Mouse (Mus musculus): ENCODE measurements around the gene Bsx.

The Bsx gene

DNA sequence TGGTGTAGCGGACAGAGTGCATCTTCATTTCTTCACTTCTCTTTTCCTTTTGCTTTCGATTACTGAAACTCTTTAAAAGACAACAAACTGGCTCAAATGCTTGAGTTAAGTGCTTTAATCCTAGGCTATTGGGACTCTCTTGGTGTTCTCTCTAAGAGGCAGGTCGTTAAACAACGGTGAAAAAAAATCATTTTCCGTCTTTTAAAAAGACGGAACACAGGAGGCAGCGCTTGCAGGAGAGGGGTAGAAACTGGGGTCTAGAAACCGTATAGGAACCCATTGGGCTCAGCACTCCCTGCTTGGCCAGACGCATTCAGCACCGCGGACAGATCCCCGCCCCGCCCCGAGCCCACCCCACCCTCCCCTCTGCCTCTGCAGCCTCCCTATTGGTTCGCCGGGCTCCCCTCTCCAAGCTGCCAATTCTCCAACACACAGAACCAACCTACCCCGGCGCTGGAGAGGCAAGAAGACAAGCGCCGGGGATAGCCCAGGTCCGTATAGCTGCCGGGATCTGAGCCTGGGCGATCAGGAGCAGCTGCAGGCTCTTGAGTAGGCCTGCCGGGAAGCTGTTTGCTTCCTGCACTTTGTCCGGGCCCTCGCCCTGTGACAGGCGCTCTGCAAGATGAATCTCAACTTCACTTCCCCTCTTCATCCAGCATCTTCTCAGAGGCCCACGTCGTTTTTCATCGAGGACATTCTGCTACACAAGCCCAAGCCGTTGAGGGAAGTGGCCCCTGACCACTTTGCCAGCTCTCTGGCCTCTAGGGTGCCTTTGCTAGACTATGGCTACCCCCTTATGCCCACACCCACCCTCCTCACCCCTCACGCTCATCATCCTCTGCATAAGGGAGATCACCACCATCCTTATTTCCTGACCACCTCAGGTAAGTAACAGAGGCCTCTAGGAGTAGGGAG is at the start of gene Bsx:
Gene Bsx (plus strand): TSS at position 572 of the 915 bp plus-strand sequence.
- in situ Hi-C loops (cut with MboI; ENCODE audit: low pct_unique_long_range_greater_than_20kb in 1 of 2, low sequenced_read_pairs in 2 of 2, unreplicated experiment in 1 of 2): no loop called here

DNA sequence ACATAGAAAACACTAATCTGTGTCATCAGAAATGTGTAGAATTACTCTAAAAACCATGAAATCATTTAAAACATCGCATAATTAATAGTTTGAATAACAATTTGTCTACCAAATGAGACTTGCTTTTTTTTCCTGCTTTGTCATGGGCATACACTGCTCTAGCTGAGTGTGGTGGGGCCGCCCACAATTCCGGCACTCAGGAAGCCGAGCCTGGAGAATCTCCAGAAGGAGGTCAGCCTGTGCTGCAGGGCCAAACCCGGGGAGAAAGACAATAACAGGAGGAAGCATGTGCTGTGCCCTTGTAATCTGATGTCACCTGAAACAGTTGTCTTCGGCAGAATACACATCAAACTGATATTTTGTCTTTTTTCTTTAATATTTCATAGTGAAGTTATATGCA is 48.3 kb upstream of the Bsx start:
- in situ Hi-C loops (cut with MboI; ENCODE audit: low pct_unique_long_range_greater_than_20kb in 1 of 2, low sequenced_read_pairs in 2 of 2, unreplicated experiment in 1 of 2): loop anchor here (10.0 to 25.0 kb wide), 3 partner anchors 162 to 362 kb away; no protein-coding TSS in a partner anchor

GRCm38 (mm10) chr9:40827366-40827765 is 46.6 kb upstream of the Bsx start:
- in situ Hi-C loops (cut with MboI; ENCODE audit: low pct_unique_long_range_greater_than_20kb in 1 of 2, low sequenced_read_pairs in 2 of 2, unreplicated experiment in 1 of 2): loop anchor here (10.0 to 25.0 kb wide), 3 partner anchors 160 to 360 kb away; no protein-coding TSS in a partner anchor

GRCm38 (mm10) chr9:40834569-40834968 is 39.4 kb upstream of the Bsx start:
- in situ Hi-C loops (cut with MboI; ENCODE audit: low pct_unique_long_range_greater_than_20kb in 1 of 2, low sequenced_read_pairs in 2 of 2, unreplicated experiment in 1 of 2): loop anchor here in 1 of 2 experiments (25.0 kb wide), 2 partner anchors 153 to 353 kb away; no protein-coding TSS in a partner anchor

DNA sequence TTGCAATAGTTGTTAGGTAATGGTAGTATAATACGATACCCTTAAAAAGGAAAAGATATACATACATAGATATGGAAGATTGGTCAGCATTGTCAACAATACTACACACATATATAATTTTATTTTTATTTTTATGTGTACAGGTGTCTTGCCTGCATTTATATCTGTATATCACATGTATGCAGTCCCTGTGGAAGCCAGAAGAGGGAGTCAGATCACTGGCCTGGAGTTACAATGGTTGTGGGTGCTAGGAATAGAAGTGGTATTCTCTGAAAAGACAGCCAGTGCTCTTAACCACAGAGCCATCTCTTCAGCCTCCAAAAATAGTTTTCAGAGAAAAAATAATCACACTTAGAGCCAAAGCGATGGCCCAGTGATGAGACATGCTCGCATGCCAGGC is 37.2 kb upstream of the Bsx start:
- in situ Hi-C loops (cut with MboI; ENCODE audit: low pct_unique_long_range_greater_than_20kb in 1 of 2, low sequenced_read_pairs in 2 of 2, unreplicated experiment in 1 of 2): loop anchor here (5.0 to 25.0 kb wide), 3 partner anchors 146 to 351 kb away; no protein-coding TSS in a partner anchor

GRCm38 (mm10) chr9:40839662-40840061 is 34.3 kb upstream of the Bsx start:
- in situ Hi-C loops (cut with MboI; ENCODE audit: low pct_unique_long_range_greater_than_20kb in 1 of 2, low sequenced_read_pairs in 2 of 2, unreplicated experiment in 1 of 2): loop anchor here (5.0 to 25.0 kb wide), 3 partner anchors 143 to 348 kb away; no protein-coding TSS in a partner anchor

DNA sequence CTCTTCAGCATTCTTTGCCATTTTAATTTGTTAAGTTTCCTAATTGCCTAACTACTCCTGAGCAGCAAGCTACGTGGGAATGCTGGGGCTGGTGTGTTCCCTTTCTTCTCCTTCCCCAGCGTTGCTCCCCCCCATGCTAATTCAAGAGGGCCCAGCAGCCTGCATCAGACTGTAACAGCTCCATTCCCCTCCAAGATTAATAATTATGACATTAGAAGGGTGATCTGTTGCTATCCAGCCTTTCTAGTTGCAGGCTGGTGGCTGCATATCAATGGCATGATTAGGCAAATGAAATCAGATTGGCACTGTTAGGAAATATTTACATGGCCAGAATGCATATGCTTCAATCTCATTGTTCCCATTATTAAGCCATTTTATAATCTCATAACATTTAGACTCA is 22.4 kb upstream of the Bsx start:
- in situ Hi-C loops (cut with MboI; ENCODE audit: low pct_unique_long_range_greater_than_20kb in 1 of 2, low sequenced_read_pairs in 2 of 2, unreplicated experiment in 1 of 2): no loop called here

DNA sequence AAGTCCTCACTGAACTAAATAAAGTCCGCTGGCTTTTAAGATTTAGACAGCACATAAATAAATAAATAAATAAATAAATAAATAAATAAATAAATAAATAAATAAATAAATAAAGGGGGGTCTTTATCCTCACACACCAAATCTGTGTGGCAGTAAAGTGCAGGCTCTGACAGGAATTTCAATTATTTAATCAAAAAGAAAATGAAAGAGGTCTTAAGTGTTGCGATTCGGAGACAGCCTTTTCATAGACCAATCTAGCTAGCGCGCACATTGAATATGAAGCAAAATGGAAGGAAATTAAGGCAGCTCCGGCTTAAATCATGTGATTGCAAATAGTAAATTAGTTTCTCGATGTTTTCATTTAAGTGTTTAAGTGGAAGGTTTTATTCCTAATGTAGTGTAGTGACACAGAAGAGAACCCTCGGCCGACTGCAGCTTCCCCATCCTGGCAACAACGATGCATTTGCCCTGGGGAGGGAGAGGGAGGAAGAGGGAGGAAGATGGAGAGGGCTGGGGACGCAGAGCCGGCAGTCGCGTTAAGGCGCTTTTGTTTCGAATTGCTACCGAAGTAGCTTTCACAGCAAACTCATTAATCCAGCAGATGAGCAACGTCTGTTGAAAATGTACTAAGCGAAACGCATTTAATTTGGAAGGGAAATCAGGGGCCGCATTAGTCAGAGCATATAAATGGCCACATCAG is 15.3 kb upstream of the Bsx start:
- in situ Hi-C loops (cut with MboI; ENCODE audit: low pct_unique_long_range_greater_than_20kb in 1 of 2, low sequenced_read_pairs in 2 of 2, unreplicated experiment in 1 of 2): no loop called here

GRCm38 (mm10) chr9:40859196-40859595 is 14.7 kb upstream of the Bsx start:
- in situ Hi-C loops (cut with MboI; ENCODE audit: low pct_unique_long_range_greater_than_20kb in 1 of 2, low sequenced_read_pairs in 2 of 2, unreplicated experiment in 1 of 2): no loop called here

- in situ Hi-C loops (cut with MboI; ENCODE audit: low pct_unique_long_range_greater_than_20kb in 1 of 2, low sequenced_read_pairs in 2 of 2, unreplicated experiment in 1 of 2): no loop called here
Observed at GRCm38 (mm10) chr9:40870331-40870730, 3.6 kb upstream of the Bsx start.

DNA sequence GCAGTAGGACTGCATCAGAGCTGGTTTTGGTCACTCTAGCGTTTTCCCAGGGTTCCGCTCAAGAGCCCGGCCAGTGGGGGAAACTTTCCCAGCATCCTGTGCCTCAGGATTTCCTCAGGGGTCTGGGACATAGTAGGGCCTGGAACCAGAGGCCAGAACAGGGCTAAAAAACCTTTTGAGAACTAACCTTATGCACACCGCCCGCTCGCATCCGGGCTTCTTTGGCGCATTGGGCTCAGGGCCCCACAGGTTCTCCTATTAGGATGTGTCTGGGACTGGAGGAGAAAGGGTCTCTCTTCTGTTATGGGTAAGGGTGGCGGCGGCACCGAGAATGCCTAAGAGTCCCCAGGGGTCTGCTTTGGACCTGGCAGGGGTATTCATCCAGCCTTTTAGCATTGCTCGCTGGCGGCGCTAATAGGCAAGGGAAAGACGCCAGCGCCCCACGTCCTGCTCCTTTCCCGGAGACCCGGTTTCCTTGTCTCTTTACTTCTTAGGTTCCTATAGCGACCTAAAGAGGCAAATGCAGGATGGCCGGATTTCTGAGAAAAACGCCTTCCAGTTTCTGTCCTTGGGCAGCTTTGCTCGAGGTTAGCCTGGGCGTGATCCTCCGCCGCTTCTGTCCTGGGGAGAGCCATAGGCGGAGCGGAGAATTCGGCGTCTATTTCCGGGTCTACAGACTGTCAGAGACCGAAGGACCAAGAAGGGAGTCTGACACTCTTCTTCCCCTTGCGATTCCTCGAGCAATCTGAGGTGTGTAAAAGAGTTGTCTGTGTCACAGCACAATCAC is 2.4 kb upstream of the Bsx start:
- in situ Hi-C loops (cut with MboI; ENCODE audit: low pct_unique_long_range_greater_than_20kb in 1 of 2, low sequenced_read_pairs in 2 of 2, unreplicated experiment in 1 of 2): no loop called here

- in situ Hi-C loops (cut with MboI; ENCODE audit: low pct_unique_long_range_greater_than_20kb in 1 of 2, low sequenced_read_pairs in 2 of 2, unreplicated experiment in 1 of 2): no loop called here
Observed at GRCm38 (mm10) chr9:40872156-40872478, 1.8 kb upstream of the Bsx start.

- in situ Hi-C loops (cut with MboI; ENCODE audit: low pct_unique_long_range_greater_than_20kb in 1 of 2, low sequenced_read_pairs in 2 of 2, unreplicated experiment in 1 of 2): no loop called here
Observed at GRCm38 (mm10) chr9:40874961-40875360, 1.0 kb downstream of the Bsx start.

DNA sequence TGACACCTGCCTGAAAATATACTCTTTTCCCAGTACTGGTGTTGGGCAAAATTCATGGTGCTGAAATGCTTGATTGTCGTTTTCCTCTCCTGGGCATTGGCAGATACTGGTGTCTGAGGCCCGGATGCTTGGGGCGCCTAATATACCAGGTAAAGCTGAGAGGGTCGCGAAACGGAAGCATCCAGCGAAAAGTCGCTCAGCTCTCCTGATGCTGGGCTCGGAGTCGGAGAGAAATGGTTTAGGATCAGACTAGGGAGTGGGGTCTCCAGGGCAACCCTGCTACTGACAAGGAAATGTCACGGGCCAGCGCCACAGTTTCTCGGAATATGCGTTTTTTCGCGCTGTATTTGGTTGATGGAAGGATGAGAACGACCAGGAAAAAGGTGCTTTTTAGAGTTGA is 1.5 kb downstream of the Bsx start:
- in situ Hi-C loops (cut with MboI; ENCODE audit: low pct_unique_long_range_greater_than_20kb in 1 of 2, low sequenced_read_pairs in 2 of 2, unreplicated experiment in 1 of 2): no loop called here

- in situ Hi-C loops (cut with MboI; ENCODE audit: low pct_unique_long_range_greater_than_20kb in 1 of 2, low sequenced_read_pairs in 2 of 2, unreplicated experiment in 1 of 2): no loop called here
Observed at GRCm38 (mm10) chr9:40876164-40876563, 2.2 kb downstream of the Bsx start.

GRCm38 (mm10) chr9:40876693-40877092 is 2.8 kb downstream of the Bsx start:
- in situ Hi-C loops (cut with MboI; ENCODE audit: low pct_unique_long_range_greater_than_20kb in 1 of 2, low sequenced_read_pairs in 2 of 2, unreplicated experiment in 1 of 2): no loop called here

DNA sequence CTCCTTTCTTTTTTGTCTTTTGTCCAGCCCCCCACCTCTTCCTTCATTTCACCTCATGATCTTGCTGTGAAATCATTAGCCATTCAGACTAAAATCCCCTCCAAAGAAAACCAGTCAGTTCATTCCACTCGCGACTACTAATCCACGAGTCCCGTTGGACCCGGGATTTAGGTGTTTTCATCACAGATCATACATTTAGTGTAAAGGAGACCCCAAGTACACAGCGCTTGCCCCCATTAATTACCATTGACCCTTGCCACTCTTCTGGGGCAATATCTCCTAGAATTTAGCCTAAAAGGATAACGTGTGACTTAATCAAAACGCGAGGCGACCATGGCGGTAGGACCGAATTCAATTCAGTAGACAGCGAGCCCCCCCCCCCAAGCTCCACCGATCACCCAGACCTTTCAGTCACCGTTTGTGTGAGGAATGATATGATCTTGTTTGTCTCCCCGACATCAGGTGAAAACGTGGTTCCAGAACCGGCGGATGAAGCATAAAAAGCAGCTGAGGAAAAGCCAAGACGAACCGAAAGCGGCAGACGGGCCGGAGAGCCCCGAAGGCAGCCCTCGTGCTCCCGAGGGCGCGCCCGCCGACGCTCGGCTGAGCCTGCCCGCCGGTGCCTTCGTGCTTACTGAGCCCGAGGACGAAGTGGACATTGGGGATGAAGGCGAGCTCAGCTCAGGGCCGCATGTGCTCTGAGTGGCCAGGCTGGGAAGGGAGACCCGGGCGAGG is 3.4 kb downstream of the Bsx start:
- in situ Hi-C loops (cut with MboI; ENCODE audit: low pct_unique_long_range_greater_than_20kb in 1 of 2, low sequenced_read_pairs in 2 of 2, unreplicated experiment in 1 of 2): no loop called here

DNA sequence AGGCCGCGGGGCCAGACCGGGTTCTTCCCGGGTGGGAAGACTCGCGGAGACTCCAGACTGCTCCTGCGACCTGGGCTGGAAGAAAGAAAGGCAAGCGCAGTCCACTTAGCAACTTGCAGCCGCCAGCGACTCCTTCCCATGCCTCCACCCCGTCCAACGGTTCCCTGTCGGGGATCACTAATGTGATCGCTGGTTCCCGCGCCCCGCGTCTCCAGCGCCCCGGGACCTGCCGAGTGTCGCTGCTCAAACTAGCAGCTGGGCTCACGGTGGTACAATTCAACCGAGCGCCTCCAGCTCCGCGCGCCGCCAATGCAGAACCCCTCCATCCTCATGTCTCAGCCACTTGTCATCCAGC is 3.9 kb downstream of the Bsx start:
- in situ Hi-C loops (cut with MboI; ENCODE audit: low pct_unique_long_range_greater_than_20kb in 1 of 2, low sequenced_read_pairs in 2 of 2, unreplicated experiment in 1 of 2): no loop called here

All from mouse embryonic stem cell (cell line).